Mouse (Mus musculus): ENCODE results near the gene 1110059E24Rik. TPM values are rescaled to one million over a fixed set of nuclear protein-coding genes. Genes with fewer than 3 reads are reported as not detected.

The 1110059E24Rik gene
- polyA plus RNA-seq, 1 experiment from 2014 or later = 64.8 TPM

DNA sequence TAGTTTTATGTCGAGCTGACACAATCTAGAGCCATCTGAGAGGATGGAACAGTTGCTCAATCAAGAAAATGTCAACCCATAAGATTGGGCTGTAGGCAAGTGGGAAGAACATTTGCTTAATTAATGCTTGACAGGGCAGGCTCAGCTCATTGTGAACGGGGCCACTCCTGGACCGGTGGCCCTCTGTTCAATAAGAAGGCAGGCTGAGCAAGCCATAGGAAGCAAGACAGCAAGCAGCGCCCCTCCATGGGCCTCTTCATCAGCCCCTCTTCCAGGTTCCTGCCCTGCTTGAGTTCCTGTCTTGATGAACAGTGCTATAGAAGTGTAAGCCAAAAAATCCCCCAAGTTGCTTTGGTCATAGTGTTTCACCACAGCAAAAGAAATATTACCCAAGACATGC lies 65.2 kb downstream of the 1110059E24Rik start:
- DNase-seq = no peak
- Histone ChIP-seq H3K9me3 (ENCODE audit: low read depth, low read length) (no peaks in the 10 kb centered on the region), H3K27me3 (ENCODE audit: insufficient read depth, low read length) (no peaks in the 10 kb centered on the region), H3K9ac (no peak overlapping the region), H3K4me2 (no peak overlapping the region), H3K4me3 (ENCODE audit: low read depth, low read length) (no peak overlapping the region), H3K27ac (ENCODE audit: low read depth) (no peak overlapping the region), H3K36me3 (ENCODE audit: insufficient read depth) (no peaks in the 10 kb centered on the region), H3K4me1 (ENCODE audit: insufficient read depth) (no peaks in the 10 kb centered on the region)
- no peak for ATAC-seq (ENCODE audit: insufficient read depth)
- WGBS = 69% methylated on average over 4 of the region's 4 CpGs
- TF ChIP-seq CTCF (IDR thresholded peaks at IDR 0.05; ENCODE audit: low read depth) = no peak

DNA sequence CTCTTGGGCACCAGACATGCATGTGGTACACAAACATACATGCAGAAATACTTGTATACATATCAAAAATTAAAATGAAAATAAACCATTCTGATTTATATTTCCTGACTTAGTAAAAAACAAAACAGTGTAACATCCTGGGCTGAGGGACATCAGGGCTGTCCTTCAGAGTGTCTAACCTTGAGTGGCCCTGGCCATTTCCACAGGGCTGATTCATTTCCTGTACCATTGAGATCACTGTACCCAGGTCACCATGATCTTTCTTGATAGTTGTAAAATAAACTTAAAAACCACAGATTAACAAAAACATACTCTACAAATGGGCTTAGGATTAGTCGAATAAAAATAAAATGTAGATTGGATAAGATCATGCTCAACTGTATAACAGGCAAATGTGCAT lies 66.2 kb downstream of the 1110059E24Rik start:
- Histone ChIP-seq H3K27me3 (ENCODE audit: insufficient read depth, low read length) (no peaks in the 10 kb centered on the region), H3K4me3 (ENCODE audit: low read depth, low read length) (no peak overlapping the region), H3K4me2 (no peak overlapping the region), H3K27ac (ENCODE audit: low read depth) (no peak overlapping the region), H3K4me1 (ENCODE audit: insufficient read depth) (no peaks in the 10 kb centered on the region), H3K9me3 (ENCODE audit: low read depth, low read length) (no peaks in the 10 kb centered on the region), H3K9ac (no peak overlapping the region), H3K36me3 (ENCODE audit: insufficient read depth) (no peaks in the 10 kb centered on the region)
- no peak for ATAC-seq (ENCODE audit: insufficient read depth)
- no peak for DNase-seq
- WGBS = 90% methylated on average over 1 of the region's 1 CpGs
- TF ChIP-seq CTCF (IDR thresholded peaks at IDR 0.05; ENCODE audit: low read depth) = no peak

DNA sequence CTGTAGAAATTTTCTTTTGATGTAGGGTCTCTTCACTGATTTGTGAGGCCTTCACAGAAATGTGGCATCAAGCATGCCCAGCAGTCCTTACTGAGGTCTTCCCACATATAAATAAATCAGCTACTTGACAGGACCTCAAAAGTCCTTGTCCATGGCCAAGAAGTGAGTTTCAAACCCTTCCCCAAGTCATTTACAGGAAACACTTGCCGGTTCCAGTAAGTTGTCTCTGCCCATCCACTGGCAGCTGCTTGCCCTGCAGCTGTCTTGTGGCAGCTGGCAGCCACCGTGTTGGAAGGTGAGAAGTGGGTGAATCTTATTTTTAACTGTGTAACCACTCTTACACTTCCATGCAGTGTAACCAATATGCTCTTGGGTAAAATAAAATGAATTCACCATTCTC lies 66.9 kb downstream of the 1110059E24Rik start:
- H3K36me3 ChIP-seq (ENCODE audit: insufficient read depth) = no peaks in the 10 kb centered on the region
- H3K27me3 ChIP-seq (ENCODE audit: insufficient read depth, low read length) = no peaks in the 10 kb centered on the region
- no peaks in the 10 kb centered on the region for H3K9me3 ChIP-seq (ENCODE audit: low read depth, low read length)
- no peak for TF ChIP-seq CTCF (IDR thresholded peaks at IDR 0.05; ENCODE audit: low read depth)
- DNase-seq (no peak), ATAC-seq (ENCODE audit: insufficient read depth) (no peak)
- no peak overlapping the region for H3K9ac ChIP-seq
- H3K4me1 ChIP-seq (ENCODE audit: insufficient read depth) = no peaks in the 10 kb centered on the region
- H3K27ac ChIP-seq (ENCODE audit: low read depth) = no peak overlapping the region
- no peak overlapping the region for H3K4me2 ChIP-seq
- WGBS = 63% methylated on average over 2 of the region's 2 CpGs
- no peak overlapping the region for H3K4me3 ChIP-seq (ENCODE audit: low read depth, low read length)

DNA sequence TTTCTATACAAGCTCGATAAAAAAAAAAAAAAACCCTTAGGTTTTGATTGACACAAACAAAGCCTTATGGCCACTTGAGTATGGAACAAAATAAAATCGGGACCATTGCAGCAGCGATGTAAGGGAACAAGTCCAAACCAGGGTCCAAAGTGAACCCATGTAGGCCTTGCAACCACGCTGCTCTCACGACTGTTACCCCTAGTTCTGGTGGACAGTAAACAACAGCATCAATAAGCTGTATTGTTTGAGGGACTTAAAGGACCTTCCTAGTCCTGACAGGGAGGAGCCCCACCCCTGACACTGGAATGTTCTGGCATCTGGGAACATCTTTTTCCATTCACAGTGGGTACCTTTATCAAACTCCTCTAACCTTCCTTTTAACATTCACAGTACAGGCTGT lies 68.8 kb downstream of the 1110059E24Rik start:
- no peak for DNase-seq
- Histone ChIP-seq H3K27ac (ENCODE audit: low read depth) (no peak overlapping the region), H3K27me3 (ENCODE audit: insufficient read depth, low read length) (no peaks in the 10 kb centered on the region), H3K4me3 (ENCODE audit: low read depth, low read length) (no peak overlapping the region), H3K4me1 (ENCODE audit: insufficient read depth) (no peaks in the 10 kb centered on the region), H3K9me3 (ENCODE audit: low read depth, low read length) (no peaks in the 10 kb centered on the region), H3K36me3 (ENCODE audit: insufficient read depth) (no peaks in the 10 kb centered on the region), H3K4me2 (no peak overlapping the region), H3K9ac (no peak overlapping the region)
- 77% methylated on average over 5 of the region's 5 CpGs for WGBS
- no peak for TF ChIP-seq CTCF (IDR thresholded peaks at IDR 0.05; ENCODE audit: low read depth)
- no peak for ATAC-seq (ENCODE audit: insufficient read depth)

DNA sequence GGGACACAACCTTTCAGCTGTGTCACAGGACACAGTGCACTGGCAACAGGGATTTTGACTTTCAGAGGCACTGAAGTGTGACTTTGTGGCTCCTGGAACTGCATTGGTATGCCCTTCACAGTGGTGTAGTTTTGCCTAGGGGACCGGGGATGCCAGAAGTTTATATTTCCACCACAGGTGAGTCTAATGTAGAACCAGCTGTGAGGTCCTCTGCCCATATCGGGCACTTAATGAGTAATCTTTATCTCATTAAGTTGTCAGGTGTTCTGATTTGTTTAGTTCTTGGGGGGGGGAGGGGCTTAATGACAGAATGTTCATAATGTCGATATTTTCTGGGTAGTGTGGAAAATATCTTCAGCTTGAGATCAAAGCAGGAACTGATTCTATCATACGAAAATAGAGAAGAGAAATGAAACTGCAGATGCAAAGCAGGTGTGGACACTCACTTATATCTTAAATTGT lies 69.2 kb downstream of the 1110059E24Rik start:
- 75% methylated on average over 4 of the region's 4 CpGs for WGBS
- H3K27ac ChIP-seq (ENCODE audit: low read depth) = no peak overlapping the region
- H3K27me3 ChIP-seq (ENCODE audit: insufficient read depth, low read length) = no peaks in the 10 kb centered on the region
- H3K4me3 ChIP-seq (ENCODE audit: low read depth, low read length) = no peak overlapping the region
- H3K4me1 ChIP-seq (ENCODE audit: insufficient read depth) = no peaks in the 10 kb centered on the region
- H3K9me3 ChIP-seq (ENCODE audit: low read depth, low read length) = no peaks in the 10 kb centered on the region
- DNase-seq = no peak
- H3K9ac ChIP-seq = no peak overlapping the region
- TF ChIP-seq CTCF (IDR thresholded peaks at IDR 0.05; ENCODE audit: low read depth) = no peak
- H3K4me2 ChIP-seq = no peak overlapping the region
- no peaks in the 10 kb centered on the region for H3K36me3 ChIP-seq (ENCODE audit: insufficient read depth)
- no peak for ATAC-seq (ENCODE audit: insufficient read depth)

DNA sequence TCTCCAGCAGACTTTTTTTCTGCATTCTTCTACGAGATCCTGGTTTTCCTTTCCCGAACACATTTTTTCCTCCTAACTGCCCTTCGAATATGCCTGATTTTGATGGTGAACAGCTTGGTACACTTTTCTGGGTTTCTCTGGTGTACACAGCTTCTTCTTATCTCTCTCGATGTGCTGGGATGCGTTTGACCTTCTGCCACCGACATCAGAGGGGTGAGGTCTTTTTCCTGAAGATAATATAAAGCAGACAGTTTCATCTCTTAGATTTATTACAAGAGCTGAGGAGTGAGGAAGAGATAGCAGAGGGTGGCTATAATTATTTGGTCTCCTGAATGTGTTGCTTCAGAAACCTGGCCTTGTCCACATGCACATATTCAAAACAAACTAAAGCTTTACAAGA lies 71.4 kb downstream of the 1110059E24Rik start:
- 44% methylated on average over 6 of the region's 6 CpGs for WGBS
- no peak for ATAC-seq (ENCODE audit: insufficient read depth)
- Histone ChIP-seq H3K9me3 (ENCODE audit: low read depth, low read length) (no peaks in the 10 kb centered on the region), H3K4me3 (ENCODE audit: low read depth, low read length) (no peak overlapping the region), H3K27ac (ENCODE audit: low read depth) (no peak overlapping the region), H3K4me2 (no peak overlapping the region), H3K36me3 (ENCODE audit: insufficient read depth) (no peaks in the 10 kb centered on the region), H3K4me1 (ENCODE audit: insufficient read depth) (no peaks in the 10 kb centered on the region), H3K27me3 (ENCODE audit: insufficient read depth, low read length) (no peaks in the 10 kb centered on the region), H3K9ac (no peak overlapping the region)
- DNase-seq = no peak
- no peak for TF ChIP-seq CTCF (IDR thresholded peaks at IDR 0.05; ENCODE audit: low read depth)

DNA sequence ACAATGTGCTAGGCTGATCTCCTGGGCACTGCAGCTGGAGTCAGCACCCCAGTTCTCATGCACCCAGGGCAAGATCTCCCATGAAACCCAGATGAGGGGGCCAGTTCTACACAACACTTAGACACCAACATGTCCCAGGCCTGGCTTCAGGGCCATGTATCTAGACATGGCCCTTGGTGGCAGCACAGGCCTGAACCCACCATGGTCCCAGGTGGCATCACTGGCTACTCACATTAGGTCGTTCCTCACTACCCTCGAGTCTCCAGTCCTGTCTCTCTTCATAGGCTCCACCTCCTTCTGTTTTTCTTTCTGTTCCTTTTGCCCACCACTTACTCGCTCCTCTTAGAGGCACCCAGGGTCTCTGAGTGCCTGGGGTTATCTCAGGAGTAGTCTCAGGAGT lies 72.9 kb downstream of the 1110059E24Rik start:
- TF ChIP-seq CTCF (IDR thresholded peaks at IDR 0.05; ENCODE audit: low read depth) = no peak
- Histone ChIP-seq H3K27ac (ENCODE audit: low read depth) (no peak overlapping the region), H3K9me3 (ENCODE audit: low read depth, low read length) (no peaks in the 10 kb centered on the region), H3K36me3 (ENCODE audit: insufficient read depth) (no peaks in the 10 kb centered on the region), H3K4me3 (ENCODE audit: low read depth, low read length) (no peak overlapping the region), H3K4me1 (ENCODE audit: insufficient read depth) (no peaks in the 10 kb centered on the region), H3K27me3 (ENCODE audit: insufficient read depth, low read length) (no peaks in the 10 kb centered on the region), H3K9ac (no peak overlapping the region), H3K4me2 (no peak overlapping the region)
- DNase-seq = no peak
- 85% methylated on average over 3 of the region's 3 CpGs for WGBS
- no peak for ATAC-seq (ENCODE audit: insufficient read depth)

DNA sequence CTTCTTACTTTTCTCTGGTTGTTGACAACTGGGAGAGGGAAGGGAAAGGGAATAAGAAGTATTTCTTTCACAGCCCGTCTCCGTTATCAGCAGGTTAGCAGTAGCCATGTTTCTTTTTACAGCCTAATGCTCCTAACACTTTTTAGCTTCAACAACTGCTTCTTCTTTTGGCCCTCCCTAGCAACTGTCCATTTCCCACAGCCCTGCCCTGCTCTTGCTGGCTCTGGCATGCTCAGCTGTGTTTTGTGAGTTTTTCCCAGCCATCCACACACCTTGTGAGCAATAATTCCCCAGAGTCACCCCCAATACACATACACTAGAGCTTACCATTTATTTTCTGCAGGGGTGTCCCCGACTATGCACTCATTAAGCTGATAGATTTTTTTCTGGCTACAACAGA lies 75.3 kb downstream of the 1110059E24Rik start:
- no peaks in the 10 kb centered on the region for H3K9me3 ChIP-seq (ENCODE audit: low read depth, low read length)
- no peak for ATAC-seq (ENCODE audit: insufficient read depth)
- no peak overlapping the region for H3K27ac ChIP-seq (ENCODE audit: low read depth)
- 38% methylated on average over 3 of the region's 3 CpGs for WGBS
- no peak overlapping the region for H3K4me3 ChIP-seq (ENCODE audit: low read depth, low read length)
- no peak for DNase-seq
- no peak overlapping the region for H3K4me2 ChIP-seq
- 0 out of 2 replicates have a peak, but pooled peaks cover under 1% of the 10 kb centered on the region for H3K4me1 ChIP-seq (ENCODE audit: insufficient read depth)
- TF ChIP-seq CTCF (IDR thresholded peaks at IDR 0.05; ENCODE audit: low read depth) = no peak
- no peak overlapping the region for H3K9ac ChIP-seq
- no peaks in the 10 kb centered on the region for H3K27me3 ChIP-seq (ENCODE audit: insufficient read depth, low read length)
- H3K36me3 ChIP-seq (ENCODE audit: insufficient read depth) = no peaks in the 10 kb centered on the region

Data from lung, embryonic 14.5 days (tissue).